Mouse (Mus musculus): Measurements from ENCODE around the gene AI854703. TPM values are rescaled to one million over a fixed set of nuclear protein-coding genes. Genes with fewer than 3 reads are reported as not detected.

Gene AI854703
- polyA plus RNA-seq, 1 experiment: 0.15 TPM

GRCm38 (mm10) chr6:48646995-48647394 is 20.4 kb downstream of the AI854703 start, which contains the start of gene Gimap8:
Gene Gimap8 (plus strand): TSS chr6:48647234.
- no peak within 1 kb of the TSS for H3K4me3 ChIP-seq (ENCODE audit: insufficient read depth, low read length)
- TF ChIP-seq CTCF (IDR thresholded peaks at IDR 0.05; ENCODE audit: low read depth, low read length): no peak
- no peak for TF ChIP-seq POLR2A (IDR thresholded peaks at IDR 0.05; ENCODE audit: borderline replicate concordance, low read depth, low read length)
- no peak within 1 kb of the TSS for H3K27ac ChIP-seq (ENCODE audit: insufficient read depth, low read depth, low read length)
- no peaks in the 10 kb centered on the region for H3K4me1 ChIP-seq (ENCODE audit: control insufficient read depth, insufficient read depth, low read length)

- TF ChIP-seq POLR2A (IDR thresholded peaks at IDR 0.05; ENCODE audit: borderline replicate concordance, low read depth, low read length) (no peak), CTCF (IDR thresholded peaks at IDR 0.05; ENCODE audit: low read depth, low read length) (no peak)
- H3K4me1 ChIP-seq (ENCODE audit: control insufficient read depth, insufficient read depth, low read length): no peaks in the 10 kb centered on the region
- no peak overlapping the region for H3K4me3 ChIP-seq (ENCODE audit: insufficient read depth, low read length)
- H3K27ac ChIP-seq (ENCODE audit: insufficient read depth, low read depth, low read length): no peak overlapping the region
Measured at GRCm38 (mm10) chr6:48647611-48648010, 21.0 kb downstream of the AI854703 start.

- no peak overlapping the region for H3K27ac ChIP-seq (ENCODE audit: insufficient read depth, low read depth, low read length)
- no peaks in the 10 kb centered on the region for H3K4me1 ChIP-seq (ENCODE audit: control insufficient read depth, insufficient read depth, low read length)
- H3K4me3 ChIP-seq (ENCODE audit: insufficient read depth, low read length): no peak overlapping the region
- TF ChIP-seq POLR2A (IDR thresholded peaks at IDR 0.05; ENCODE audit: borderline replicate concordance, low read depth, low read length) (no peak), CTCF (IDR thresholded peaks at IDR 0.05; ENCODE audit: low read depth, low read length) (no peak)
Measured at GRCm38 (mm10) chr6:48648779-48649178, 22.2 kb downstream of the AI854703 start.

DNA sequence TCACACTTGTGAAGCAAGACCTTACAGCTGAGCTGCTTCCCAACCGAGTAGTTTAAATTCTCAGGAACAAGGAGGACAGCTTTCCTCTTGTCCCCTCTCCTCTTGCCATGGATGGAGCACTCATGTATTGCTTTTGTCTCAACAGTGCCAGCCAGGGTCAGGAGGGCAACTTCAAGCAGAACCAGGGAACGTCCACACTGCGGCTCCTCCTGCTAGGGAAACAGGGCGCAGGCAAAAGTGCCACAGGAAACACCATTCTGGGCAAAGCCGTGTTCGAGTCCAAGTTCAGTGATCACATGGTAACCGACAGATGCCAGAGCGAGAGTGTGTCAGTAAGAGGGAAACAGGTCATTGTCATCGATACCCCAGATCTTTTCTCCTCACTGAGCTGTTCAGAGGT is 23.5 kb downstream of the AI854703 start:
- H3K4me3 ChIP-seq (ENCODE audit: insufficient read depth, low read length): no peak overlapping the region
- TF ChIP-seq POLR2A (IDR thresholded peaks at IDR 0.05; ENCODE audit: borderline replicate concordance, low read depth, low read length): no peak
- no peak for TF ChIP-seq CTCF (IDR thresholded peaks at IDR 0.05; ENCODE audit: low read depth, low read length)

DNA sequence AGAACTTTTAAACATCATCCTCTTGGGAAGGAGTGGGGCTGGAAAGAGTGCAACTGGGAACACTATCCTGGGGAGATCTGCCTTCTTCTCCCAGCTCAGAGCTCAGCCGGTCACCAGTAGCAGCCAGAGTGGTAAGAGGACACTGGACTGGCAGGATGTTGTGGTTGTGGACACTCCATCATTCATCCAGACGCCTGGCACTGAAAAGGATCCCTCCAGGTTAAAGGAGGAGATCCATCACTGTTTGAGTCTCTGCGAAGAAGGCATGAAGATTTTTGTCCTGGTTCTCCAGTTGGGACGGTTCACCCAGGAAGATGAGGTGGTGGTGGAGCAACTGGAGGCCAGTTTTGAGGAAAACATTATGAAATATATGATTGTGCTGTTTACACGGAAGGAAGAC is 32.2 kb downstream of the AI854703 start:
- TF ChIP-seq POLR2A (IDR thresholded peaks at IDR 0.05; ENCODE audit: borderline replicate concordance, low read depth, low read length) (no peak), CTCF (IDR thresholded peaks at IDR 0.05; ENCODE audit: low read depth, low read length) (no peak)
- Histone ChIP-seq H3K4me3 (ENCODE audit: insufficient read depth, low read length) (no peak overlapping the region), H3K27ac (ENCODE audit: insufficient read depth, low read depth, low read length) (no peak overlapping the region), H3K4me1 (ENCODE audit: control insufficient read depth, insufficient read depth, low read length) (no peaks in the 10 kb centered on the region)

More for the DNA sequence above, 23.5 kb downstream of the AI854703 start:
- Histone ChIP-seq H3K4me1 (ENCODE audit: control insufficient read depth, insufficient read depth, low read length) (no peaks in the 10 kb centered on the region), H3K27ac (ENCODE audit: insufficient read depth, low read depth, low read length) (no peak overlapping the region)

DNA sequence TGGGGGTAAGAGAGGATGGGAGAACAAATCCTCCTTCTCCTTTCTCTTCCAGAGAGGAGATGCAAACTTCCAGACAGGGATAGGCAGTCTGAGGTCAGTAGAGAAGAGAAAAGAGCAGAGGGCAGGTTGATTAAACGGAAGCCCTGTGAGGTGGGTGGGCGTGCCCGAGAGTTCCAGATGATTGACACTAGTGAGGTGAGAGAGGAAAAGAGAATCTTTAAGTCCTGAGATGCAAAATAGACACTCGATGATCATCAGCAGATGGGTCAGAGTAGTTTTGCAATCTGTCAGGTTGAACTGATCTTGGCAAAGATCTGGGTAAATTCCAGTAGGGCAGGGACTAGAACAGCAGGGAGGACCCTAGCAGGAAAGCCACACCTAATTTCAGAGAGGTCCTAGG is 38.2 kb downstream of the AI854703 start:
- Histone ChIP-seq H3K4me3 (ENCODE audit: insufficient read depth, low read length) (no peak overlapping the region), H3K27ac (ENCODE audit: insufficient read depth, low read depth, low read length) (no peak overlapping the region), H3K4me1 (ENCODE audit: control insufficient read depth, insufficient read depth, low read length) (no peaks in the 10 kb centered on the region)
- TF ChIP-seq POLR2A (IDR thresholded peaks at IDR 0.05; ENCODE audit: borderline replicate concordance, low read depth, low read length) (no peak), CTCF (IDR thresholded peaks at IDR 0.05; ENCODE audit: low read depth, low read length) (no peak)

DNA sequence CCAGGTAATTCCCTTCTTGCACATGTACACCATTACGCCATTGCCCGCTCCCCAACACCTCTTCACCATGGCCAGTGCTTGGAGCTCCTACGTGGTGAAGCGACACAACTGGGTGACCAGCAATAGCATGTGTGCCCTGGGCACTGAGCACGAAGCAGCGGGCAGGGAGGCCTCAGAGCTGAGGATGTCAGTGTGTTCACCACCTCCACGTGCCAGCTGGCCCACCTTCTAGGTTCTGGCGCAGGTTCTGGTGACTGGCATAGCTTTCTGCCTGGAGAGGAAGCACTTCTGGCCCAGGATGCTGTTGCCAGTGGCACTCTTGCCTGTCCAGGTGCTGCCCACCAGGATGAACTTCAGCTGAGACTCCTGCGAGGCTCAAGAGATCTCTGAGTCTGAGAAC is 38.9 kb downstream of the AI854703 start:
- no peaks in the 10 kb centered on the region for H3K4me1 ChIP-seq (ENCODE audit: control insufficient read depth, insufficient read depth, low read length)
- H3K4me3 ChIP-seq (ENCODE audit: insufficient read depth, low read length): no peak overlapping the region
- TF ChIP-seq CTCF (IDR thresholded peaks at IDR 0.05; ENCODE audit: low read depth, low read length): no peak
- TF ChIP-seq POLR2A (IDR thresholded peaks at IDR 0.05; ENCODE audit: borderline replicate concordance, low read depth, low read length): no peak
- no peak overlapping the region for H3K27ac ChIP-seq (ENCODE audit: insufficient read depth, low read depth, low read length)

DNA sequence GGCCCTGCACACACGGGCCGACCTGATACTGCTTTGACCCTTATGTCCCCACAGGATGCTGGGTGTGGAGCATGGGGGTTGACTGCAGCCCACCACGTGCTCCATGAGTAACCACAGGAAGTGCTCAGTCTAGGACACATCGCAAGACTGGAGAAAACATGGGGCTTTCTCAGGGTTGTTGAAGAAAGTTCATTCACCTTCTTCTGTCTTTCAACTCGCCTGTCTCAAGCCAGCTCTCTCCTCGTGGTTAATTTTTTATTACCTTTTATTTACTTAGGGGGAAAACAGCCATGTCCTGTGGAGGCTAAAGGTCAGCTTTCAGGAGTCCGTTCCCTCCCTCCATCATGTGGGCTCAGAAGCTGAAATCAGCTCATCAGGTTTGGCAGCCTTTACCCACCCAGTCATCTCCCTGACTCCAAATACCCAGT is 39.6 kb downstream of the AI854703 start:
- Histone ChIP-seq H3K4me3 (ENCODE audit: insufficient read depth, low read length) (no peak overlapping the region), H3K4me1 (ENCODE audit: control insufficient read depth, insufficient read depth, low read length) (no peaks in the 10 kb centered on the region), H3K27ac (ENCODE audit: insufficient read depth, low read depth, low read length) (no peak overlapping the region)
- TF ChIP-seq POLR2A (IDR thresholded peaks at IDR 0.05; ENCODE audit: borderline replicate concordance, low read depth, low read length) (no peak), CTCF (IDR thresholded peaks at IDR 0.05; ENCODE audit: low read depth, low read length) (no peak)

GRCm38 (mm10) chr6:48668022-48668421 is 41.5 kb downstream of the AI854703 start:
- TF ChIP-seq POLR2A (IDR thresholded peaks at IDR 0.05; ENCODE audit: borderline replicate concordance, low read depth, low read length) (no peak), CTCF (IDR thresholded peaks at IDR 0.05; ENCODE audit: low read depth, low read length) (no peak)

DNA sequence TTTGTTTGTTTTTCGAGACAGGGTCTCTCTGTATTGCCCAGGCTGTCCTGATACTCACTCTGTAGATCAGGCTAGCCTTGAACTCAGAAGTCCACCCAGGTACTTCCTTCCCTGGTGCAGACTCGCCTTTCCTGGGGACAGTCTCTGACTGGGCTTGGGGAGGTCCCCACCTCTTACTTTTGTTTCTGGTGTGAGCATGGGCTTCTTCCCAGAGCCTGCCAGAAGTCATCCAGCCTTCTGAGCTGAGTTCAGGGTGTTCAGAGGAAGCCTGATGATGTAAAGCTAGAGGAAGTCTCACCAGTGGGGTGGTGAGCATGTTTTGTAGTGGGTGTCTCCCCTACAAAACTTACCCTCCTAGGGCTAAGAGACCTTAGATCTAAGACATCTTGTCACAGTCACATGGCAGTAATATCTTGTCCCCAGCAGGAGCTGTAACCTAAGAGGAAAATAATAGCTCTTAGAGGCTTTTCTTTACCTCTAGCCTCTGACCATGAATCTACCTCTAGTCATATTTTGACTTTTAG is 42.9 kb downstream of the AI854703 start:
- Histone ChIP-seq H3K4me1 (ENCODE audit: control insufficient read depth, insufficient read depth, low read length) (no peaks in the 10 kb centered on the region), H3K27ac (ENCODE audit: insufficient read depth, low read depth, low read length) (no peak overlapping the region), H3K4me3 (ENCODE audit: insufficient read depth, low read length) (no peak overlapping the region)
- TF ChIP-seq POLR2A (IDR thresholded peaks at IDR 0.05; ENCODE audit: borderline replicate concordance, low read depth, low read length): no peak
- no peak for TF ChIP-seq CTCF (IDR thresholded peaks at IDR 0.05; ENCODE audit: low read depth, low read length)

More at GRCm38 (mm10) chr6:48668022-48668421, 41.5 kb downstream of the AI854703 start:
- no peak overlapping the region for H3K27ac ChIP-seq (ENCODE audit: insufficient read depth, low read depth, low read length)
- no peak overlapping the region for H3K4me3 ChIP-seq (ENCODE audit: insufficient read depth, low read length)
- H3K4me1 ChIP-seq (ENCODE audit: control insufficient read depth, insufficient read depth, low read length): no peaks in the 10 kb centered on the region

All from bone marrow macrophage, adult 2 months (primary cell).